Comparison of ENCODE assay signal across 9 mouse cellular contexts in genomic region chr9:33000691-33001164, GRCm38 (mm10).
DNase-seq lines count a peak whose midpoint lies in the region; ATAC-seq and TF ChIP-seq lines count a peak whose summit lies in the region.
"Had no signal": no experiment of that assay in that cellular context is flagged by ENCODE, and none has a peak within 500 bp of the region (broad histone marks: within the 10 kb centered on the region; RNA-seq: fewer than 3 reads in every experiment).

No protein-coding gene starts in this region.

- DNase-seq in left cerebral cortex, postnatal 4 days = peak; percentile 32
- DNase-seq in left cerebral cortex, adult 9 months (ENCODE audit: low spot score in 2 of 2) = no peak
- peak; percentile 27 for DNase-seq in gastrocnemius, postnatal 10 days
- peak; percentile 77 for DNase-seq in intestine, embryonic 14.5 days (ENCODE audit: low spot score)
- no peak for DNase-seq in retina, postnatal 1 day
- DNase-seq in right cerebral cortex, postnatal 10 days (ENCODE audit: low spot score in 2 of 2) = no peak

- H3K27me3 ChIP-seq in intestine, embryonic 14.5 days (replicated peaks; ENCODE audit: control insufficient read depth, insufficient read depth, low read length) = no peaks in the 10 kb centered on the region
- no peaks in the 10 kb centered on the region for H3K27me3 ChIP-seq in myocyte (ENCODE audit: control insufficient read depth, insufficient read depth, insufficient read length)
- no peaks in the 10 kb centered on the region for H3K27me3 ChIP-seq in forebrain, embryonic 12.5 days

- no peak overlapping the region for H3K4me3 ChIP-seq in intestine, embryonic 14.5 days (ENCODE audit: low read depth, low read length)
- H3K4me3 ChIP-seq in myocyte = no peak overlapping the region
- no peak overlapping the region for H3K4me3 ChIP-seq in forebrain, embryonic 12.5 days (replicated peaks)

- H3K4me2 ChIP-seq in intestine, embryonic 14.5 days (ENCODE audit: low read length) = peak overlapping the region; percentile 27
- peak overlapping the region; percentile 4 for H3K4me2 ChIP-seq in myocyte (ENCODE audit: low read depth)
- H3K4me2 ChIP-seq in forebrain, embryonic 12.5 days = no peak overlapping the region

- TF ChIP-seq POLR2A in myocyte (IDR thresholded peaks at IDR 0.05; ENCODE audit: insufficient read length, low read depth) = no peak

- no peak overlapping the region for H3ac ChIP-seq in myocyte (ENCODE audit: control insufficient read depth, insufficient read length)

- intact Hi-C loops in left cerebral cortex, postnatal 4 days (cut with DNase I) = no loop called here

- H3K79me2 ChIP-seq in myocyte (ENCODE audit: control insufficient read depth, insufficient read depth) = no peaks in the 10 kb centered on the region

- WGBS in intestine, embryonic 14.5 days = 22% methylated on average over 7 of the region's 7 CpGs
- WGBS in forebrain, embryonic 12.5 days = 69% methylated on average over 7 of the region's 7 CpGs

- peaks cover 10% of the 10 kb centered on the region; the same call in 1 of the 2 replicates for H3K4me1 ChIP-seq in intestine, embryonic 14.5 days (replicated peaks; ENCODE audit: control insufficient read depth, insufficient read depth, low read length)
- no peaks in the 10 kb centered on the region for H3K4me1 ChIP-seq in forebrain, embryonic 12.5 days

- H3K36me3 ChIP-seq in intestine, embryonic 14.5 days (ENCODE audit: control insufficient read depth, insufficient read depth, low read length) = no peaks in the 10 kb centered on the region
- H3K36me3 ChIP-seq in myocyte (ENCODE audit: control insufficient read depth, insufficient read depth) = no peaks in the 10 kb centered on the region
- H3K36me3 ChIP-seq in forebrain, embryonic 12.5 days (replicated peaks) = no peaks in the 10 kb centered on the region

- no peaks in the 10 kb centered on the region for H3K9me3 ChIP-seq in intestine, embryonic 14.5 days (ENCODE audit: control insufficient read depth, low read length)
- no peaks in the 10 kb centered on the region for H3K9me3 ChIP-seq in forebrain, embryonic 12.5 days

- no peak overlapping the region for H3K9ac ChIP-seq in intestine, embryonic 14.5 days (ENCODE audit: low read length)
- H3K9ac ChIP-seq in forebrain, embryonic 12.5 days = no peak overlapping the region

- peak overlapping the region; percentile 72 for H3K27ac ChIP-seq in intestine, embryonic 14.5 days (ENCODE audit: low read depth)
- no peak overlapping the region for H3K27ac ChIP-seq in forebrain, embryonic 12.5 days
- H3K27ac ChIP-seq: macrophage had no signal

- peak; percentile 78 for ATAC-seq in intestine, embryonic 14.5 days (replicated peaks; ENCODE audit: low FRiP score, low TSS enrichment, low read depth)
- no peak for ATAC-seq in forebrain, embryonic 12.5 days (ENCODE audit: low FRiP score)

TF ChIP-seq in myocyte, 11 proteins besides CTCF, POLR2A, EP300 and RAD21:
- TF ChIP-seq REST (IDR thresholded peaks at IDR 0.05; ENCODE audit: insufficient read depth, insufficient read length) (no peak), SRF (IDR thresholded peaks at IDR 0.05; ENCODE audit: control insufficient read depth, insufficient read length, low read depth) (no peak), CEBPB (IDR thresholded peaks at IDR 0.05; ENCODE audit: insufficient read depth, poor library complexity, severe bottlenecking) (no peak), POLR2AphosphoS2 (IDR thresholded peaks at IDR 0.05; ENCODE audit: insufficient read length, low read depth) (no peak), MYOG (IDR thresholded peaks at IDR 0.05; ENCODE audit: control insufficient read depth in 1 of 3, insufficient read depth in 1 of 3, insufficient read length in 2 of 3, low read depth in 2 of 3) (no peak), MAX (IDR thresholded peaks at IDR 0.05; ENCODE audit: low read depth) (no peak)

Comparison
In these comparisons a context has a peak if more than half of its experiments do, and no peak if none do; other contexts are left out.
1. DNase-seq: peak in left cerebral cortex, postnatal 4 days (single experiment), gastrocnemius, postnatal 10 days (single experiment) and intestine, embryonic 14.5 days (single experiment); none in left cerebral cortex, adult 9 months (0 of 2), retina, postnatal 1 day (single experiment) and right cerebral cortex, postnatal 10 days (0 of 2).